Mouse (Mus musculus) embryonic facial prominence, embryonic 15.5 days (tissue): ENCODE results near the gene Leng9. TPM values are rescaled to one million over a fixed set of nuclear protein-coding genes. Genes with fewer than 3 reads are reported as not detected.

Source experiments
- ATAC-seq: fragments of 200-750 bp; cut with Nextera tagmentation; 2 replicates; pipeline ENCODE4 v1.8.0; 2017; ENCODE audit warnings: low read depth, moderate TSS enrichment; ENCODE audit not compliant: insufficient number of reproducible peaks, low FRiP score, low TSS enrichment
- H3K27ac ChIP-seq: fragments of 300-500 bp; sonication (generic); replicated peaks from 2 replicates; pipeline ENCODE4 v1.5.1; 2015; ENCODE audit warnings: mild to moderate bottlenecking, inconsistent platforms
- H3K27me3 ChIP-seq: fragments of 300-500 bp; sonication (generic); 2 replicates; pipeline ENCODE4 v1.6.1; 2015; ENCODE audit warnings: inconsistent platforms
- H3K36me3 ChIP-seq: fragments of 300-500 bp; sonication (generic); 2 replicates; pipeline ENCODE4 v1.6.1; 2015; ENCODE audit warnings: mild to moderate bottlenecking, inconsistent platforms
- H3K4me1 ChIP-seq: fragments of 300-500 bp; sonication (generic); 2 replicates; pipeline ENCODE4 v1.6.1; 2015; ENCODE audit warnings: inconsistent platforms
- H3K4me2 ChIP-seq: fragments of 300-500 bp; sonication (generic); replicated peaks from 2 replicates; pipeline ENCODE4 v1.6.1; 2015; ENCODE audit warnings: mild to moderate bottlenecking, inconsistent platforms
- H3K4me3 ChIP-seq: fragments of 300-500 bp; sonication (generic); replicated peaks from 2 replicates; pipeline ENCODE4 v1.5.1; 2015; ENCODE audit warnings: mild to moderate bottlenecking, inconsistent platforms
- H3K9ac ChIP-seq: fragments of 300-500 bp; sonication (generic); 2 replicates; pipeline ENCODE4 v1.6.1; 2015; ENCODE audit warnings: inconsistent platforms
- H3K9me3 ChIP-seq: fragments of 300-500 bp; sonication (generic); replicated peaks from 2 replicates; pipeline ENCODE4 v1.6.1; 2016; ENCODE audit warnings: inconsistent platforms
- WGBS: fragments of 180-500 bp; shearing (Covaris S2); methylation state at CpG from one replicate; pipeline ENCODE4 v1.1.7; 2015; 5-methylcytosine and 5-hydroxymethylcytosine counted together
- polyA plus RNA-seq: library from polyadenylated mRNA; unstranded; fragments of >200 nt; fragmentation: Nextera tagmentation; extraction: Ambion mirVana; gene quantifications from 2 replicates; pipeline ENCODE4 v1.2.1, GENCODE M21; 2015

Leng9 gene
- polyA plus RNA-seq, 1 experiment from 2014 or later: 6.1 TPM

- no peaks in the 10 kb centered on the region for H3K27me3 ChIP-seq
- H3K4me2 ChIP-seq: peak overlapping the region; percentile 85
- no peak overlapping the region for H3K9ac ChIP-seq
- WGBS: 26% methylated on average over 14 of the region's 14 CpGs
- peaks cover 17% of the 10 kb centered on the region for H3K36me3 ChIP-seq
- peak overlapping the region; percentile 62 for H3K4me3 ChIP-seq
- no peak for ATAC-seq
- H3K9me3 ChIP-seq: no peaks in the 10 kb centered on the region
- H3K4me1 ChIP-seq: peaks cover 41% of the 10 kb centered on the region
- no peak overlapping the region for H3K27ac ChIP-seq
These were observed 642 bp upstream of the Leng9 start for GRCm38 (mm10) chr7:4150811-4151221.

GRCm38 (mm10) chr7:4149209-4150054, 742 bp downstream of the Leng9 start:
- Histone ChIP-seq H3K27me3 (no peaks in the 10 kb centered on the region), H3K36me3 (peaks cover 31% of the 10 kb centered on the region), H3K27ac (peak overlapping the region; percentile 95), H3K4me3 (peak overlapping the region; percentile 62), H3K4me1 (peaks cover 41% of the 10 kb centered on the region), H3K4me2 (peak overlapping the region; percentile 85), H3K9me3 (no peaks in the 10 kb centered on the region), H3K9ac (peak overlapping the region; percentile 79)
- under 1% methylated on average over 64 of the region's 64 CpGs for WGBS
- peak; percentile 70 for ATAC-seq

GRCm38 (mm10) chr7:4148341-4149208, 1.6 kb downstream of the Leng9 start:
- H3K9ac ChIP-seq: peak overlapping the region; percentile 79
- H3K9me3 ChIP-seq: no peaks in the 10 kb centered on the region
- H3K4me2 ChIP-seq: peak overlapping the region; percentile 85
- H3K27me3 ChIP-seq: no peaks in the 10 kb centered on the region
- peaks cover 41% of the 10 kb centered on the region for H3K4me1 ChIP-seq
- 28% methylated on average over 18 of the region's 18 CpGs for WGBS
- H3K4me3 ChIP-seq: peak overlapping the region; percentile 62
- H3K36me3 ChIP-seq: peaks cover 39% of the 10 kb centered on the region
- H3K27ac ChIP-seq: peak overlapping the region; percentile 95
- ATAC-seq: peak; percentile 8

- H3K4me1 ChIP-seq: peaks cover 41% of the 10 kb centered on the region
- WGBS: 69% methylated on average over 4 of the region's 4 CpGs
- H3K9ac ChIP-seq: no peak overlapping the region
- H3K36me3 ChIP-seq: peaks cover 47% of the 10 kb centered on the region
- no peaks in the 10 kb centered on the region for H3K27me3 ChIP-seq
- H3K4me3 ChIP-seq: no peak overlapping the region
- H3K4me2 ChIP-seq: peak overlapping the region; percentile 85
- H3K27ac ChIP-seq: peak overlapping the region; percentile 95
- no peaks in the 10 kb centered on the region for H3K9me3 ChIP-seq
- no peak for ATAC-seq
These were observed 2.3 kb downstream of the Leng9 start for GRCm38 (mm10) chr7:4147836-4148235.

- H3K4me2 ChIP-seq: no peak overlapping the region
- no peaks in the 10 kb centered on the region for H3K9me3 ChIP-seq
- no peak overlapping the region for H3K9ac ChIP-seq
- peaks cover 51% of the 10 kb centered on the region for H3K36me3 ChIP-seq
- no peak overlapping the region for H3K4me3 ChIP-seq
- peaks cover 41% of the 10 kb centered on the region for H3K4me1 ChIP-seq
- 78% methylated on average over 20 of the region's 20 CpGs for whole genome bisulfite sequencing
- no peaks in the 10 kb centered on the region for H3K27me3 ChIP-seq
- H3K27ac ChIP-seq: no peak overlapping the region
- no peak for ATAC-seq
These were observed 2.8 kb downstream of the Leng9 start for GRCm38 (mm10) chr7:4147371-4147770.

GRCm38 (mm10) chr7:4146241-4147180, 3.7 kb downstream of the Leng9 start:
- WGBS: 87% methylated on average over 23 of the region's 23 CpGs
- Histone ChIP-seq H3K27ac (no peak overlapping the region), H3K27me3 (no peaks in the 10 kb centered on the region), H3K9me3 (no peaks in the 10 kb centered on the region), H3K4me3 (no peak overlapping the region), H3K9ac (no peak overlapping the region), H3K4me2 (no peak overlapping the region), H3K4me1 (peaks cover 40% of the 10 kb centered on the region), H3K36me3 (peaks cover 60% of the 10 kb centered on the region)
- ATAC-seq: no peak

GRCm38 (mm10) chr7:4145552-4146190, 4.5 kb downstream of the Leng9 start:
- H3K9me3 ChIP-seq: no peaks in the 10 kb centered on the region
- H3K4me1 ChIP-seq: peaks cover 33% of the 10 kb centered on the region
- WGBS: 65% methylated on average over 6 of the region's 6 CpGs
- ATAC-seq: no peak
- H3K4me2 ChIP-seq: no peak overlapping the region
- H3K27me3 ChIP-seq: no peaks in the 10 kb centered on the region
- H3K9ac ChIP-seq: no peak overlapping the region
- H3K36me3 ChIP-seq: peaks cover 68% of the 10 kb centered on the region
- H3K4me3 ChIP-seq: no peak overlapping the region
- H3K27ac ChIP-seq: no peak overlapping the region

GRCm38 (mm10) chr7:4144766-4145551, 5.2 kb downstream of the Leng9 start:
- 93% methylated on average over 20 of the region's 20 CpGs for WGBS
- H3K27me3 ChIP-seq: no peaks in the 10 kb centered on the region
- H3K9me3 ChIP-seq: no peaks in the 10 kb centered on the region
- no peak overlapping the region for H3K4me2 ChIP-seq
- H3K4me1 ChIP-seq: peaks cover 26% of the 10 kb centered on the region
- no peak overlapping the region for H3K4me3 ChIP-seq
- H3K27ac ChIP-seq: no peak overlapping the region
- peaks cover 75% of the 10 kb centered on the region for H3K36me3 ChIP-seq
- H3K9ac ChIP-seq: no peak overlapping the region
- ATAC-seq: no peak

- peaks cover 84% of the 10 kb centered on the region for H3K36me3 ChIP-seq
- no peak overlapping the region for H3K4me3 ChIP-seq
- no peaks in the 10 kb centered on the region for H3K27me3 ChIP-seq
- H3K4me2 ChIP-seq: no peak overlapping the region
- no peak overlapping the region for H3K9ac ChIP-seq
- H3K9me3 ChIP-seq: no peaks in the 10 kb centered on the region
- H3K27ac ChIP-seq: no peak overlapping the region
- ATAC-seq: no peak
- peaks cover 24% of the 10 kb centered on the region for H3K4me1 ChIP-seq
- 96% methylated on average over 13 of the region's 13 CpGs for WGBS
These were observed 6.1 kb downstream of the Leng9 start for GRCm38 (mm10) chr7:4144046-4144445.

GRCm38 (mm10) chr7:4143506-4143905, 6.7 kb downstream of the Leng9 start:
- H3K9me3 ChIP-seq: no peaks in the 10 kb centered on the region
- no peak for ATAC-seq
- no peaks in the 10 kb centered on the region for H3K27me3 ChIP-seq
- 96% methylated on average over 19 of the region's 19 CpGs for WGBS
- no peak overlapping the region for H3K9ac ChIP-seq
- H3K4me3 ChIP-seq: no peak overlapping the region
- H3K27ac ChIP-seq: no peak overlapping the region
- peaks cover 21% of the 10 kb centered on the region for H3K4me1 ChIP-seq
- no peak overlapping the region for H3K4me2 ChIP-seq
- peaks cover 90% of the 10 kb centered on the region for H3K36me3 ChIP-seq
